38 mouse cellular contexts compared by ENCODE assay signal in the genomic region with DNA sequence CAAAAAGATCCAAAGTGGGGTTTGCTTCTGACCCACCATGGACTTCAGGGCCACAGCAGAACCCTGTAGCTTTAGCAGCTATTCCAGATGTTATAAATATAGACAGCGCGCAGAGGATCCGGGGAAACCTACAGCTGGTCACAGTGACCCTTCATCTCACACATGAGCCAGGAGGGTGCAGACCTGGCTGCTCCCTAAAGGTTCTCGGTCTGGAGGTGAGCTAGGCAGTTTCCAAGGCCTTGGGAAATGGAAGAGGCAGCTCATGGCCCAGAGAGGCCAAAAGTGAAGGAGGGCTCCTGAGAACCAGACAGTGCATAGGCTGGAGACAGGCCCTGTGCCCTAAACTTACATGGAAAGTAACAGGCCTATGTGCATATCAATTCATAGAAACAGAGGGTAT. TPM values are rescaled to one million over a fixed set of nuclear protein-coding genes. Genes with fewer than 3 reads are reported as not detected.
"Had no signal": no experiment of that assay in that cellular context is flagged by ENCODE, and none has a peak within 500 bp of the region (broad histone marks: within the 10 kb centered on the region; RNA-seq: fewer than 3 reads in every experiment).

No protein-coding gene starts in this region.

- H3K27ac ChIP-seq: hindbrain, embryonic 12.5 days; hindbrain, embryonic 14.5 days; hindbrain, postnatal 0 days; kidney, postnatal 0 days; limb, embryonic 13.5 days; limb, embryonic 15.5 days; liver, embryonic 14.5 days had no signal

- H3K4me3 ChIP-seq: heart, embryonic 10.5 days; heart, embryonic 12.5 days; hindbrain, embryonic 12.5 days; kidney, embryonic 15.5 days; limb, embryonic 13.5 days; limb, embryonic 15.5 days; liver, embryonic 12.5 days had no signal

- H3K9ac ChIP-seq: heart, embryonic 12.5 days; hindbrain, embryonic 12.5 days; hindbrain, embryonic 14.5 days; kidney, embryonic 15.5 days; limb, embryonic 13.5 days; limb, embryonic 15.5 days; liver, embryonic 12.5 days; liver, embryonic 14.5 days had no signal

- ATAC-seq: hindbrain, postnatal 0 days; intestine, embryonic 16.5 days; liver, embryonic 12.5 days had no signal

- DNase-seq: gastrocnemius, postnatal 14 days; gastrocnemius, postnatal 36 days; heart, adult 18-20 months; heart, postnatal 10 days; heart, postnatal 36 days; kidney, adult 11 months; kidney, adult 2 months; kidney, adult 9 months; kidney, postnatal 14 days; kidney, postnatal 36 days; layer of hippocampus, adult 9-11 months; layer of hippocampus, postnatal 36 days; left cerebral cortex, postnatal 4 days had no signal

- H3K9me3 ChIP-seq: heart, embryonic 10.5 days; heart, embryonic 12.5 days; hindbrain, embryonic 12.5 days; kidney, embryonic 15.5 days; limb, embryonic 13.5 days; limb, embryonic 15.5 days; liver, embryonic 12.5 days had no signal

- H3K36me3 ChIP-seq: heart, embryonic 10.5 days; heart, embryonic 12.5 days; hindbrain, embryonic 12.5 days; kidney, embryonic 15.5 days; limb, embryonic 13.5 days; limb, embryonic 15.5 days; liver, embryonic 12.5 days had no signal

- H3K4me2 ChIP-seq: heart, embryonic 12.5 days; hindbrain, embryonic 12.5 days; hindbrain, embryonic 14.5 days; kidney, embryonic 15.5 days; limb, embryonic 13.5 days; limb, embryonic 15.5 days had no signal

RNA-seq across cellular contexts. Expression of a gene that starts 40.6 kb away (rescaled TPM):
- total RNA-seq: gastrocnemius, adult 18-20 months; gastrocnemius, postnatal 14 days; gastrocnemius, postnatal 36 days; heart, adult 18-20 months; heart, adult 8-10 months; heart, postnatal 10 days; heart, postnatal 36 days; hematopoietic stem cell, adult 5-6 weeks; hindbrain, postnatal 0 days; layer of hippocampus, postnatal 14 days; layer of hippocampus, postnatal 36 days; left cerebral cortex, postnatal 10 days; left cerebral cortex, postnatal 4 days; liver, adult 2 months had no signal
- polyA plus RNA-seq: heart, embryonic 12.5 days; heart, embryonic 14.5 days; heart, embryonic 16.5 days; hindbrain, embryonic 12.5 days; hindbrain, embryonic 14.5 days; hindbrain, postnatal 0 days; intestine, embryonic 16.5 days; large intestine, adult 2 months; limb, embryonic 15.5 days; liver, adult 2 months; liver, embryonic 12.5 days; liver, embryonic 14.5 days had no signal

RNA-seq across cellular contexts. Expression of a gene that starts 44.7 kb away (rescaled TPM):
- total RNA-seq: gastrocnemius, adult 18-20 months; gastrocnemius, postnatal 14 days; gastrocnemius, postnatal 36 days; heart, adult 18-20 months; heart, adult 8-10 months; heart, postnatal 10 days; heart, postnatal 36 days; hematopoietic stem cell, adult 5-6 weeks; hindbrain, postnatal 0 days; layer of hippocampus, adult 8-10 months; layer of hippocampus, postnatal 14 days; layer of hippocampus, postnatal 36 days; left cerebral cortex, adult 18-20 months; left cerebral cortex, postnatal 10 days; left cerebral cortex, postnatal 25 days; left cerebral cortex, postnatal 4 days; liver, adult 2 months had no signal
- polyA plus RNA-seq: heart, embryonic 12.5 days; heart, embryonic 16.5 days; hindbrain, embryonic 14.5 days; hindbrain, postnatal 0 days; large intestine, adult 2 months; limb, embryonic 11.5 days; limb, embryonic 13.5 days; limb, embryonic 15.5 days; liver, embryonic 12.5 days had no signal
